Mouse (Mus musculus): ENCODE results near the gene Rtl1. TPM values are rescaled to one million over a fixed set of nuclear protein-coding genes. Genes with fewer than 3 reads are reported as not detected.
A peak's percentile ranks its signal among the peaks of the same experiment; 100 is the strongest.

Rtl1 gene
- polyA plus RNA-seq, 1 experiment from 2014 or later, result 2.2 TPM

- no peak overlapping the region for H3K4me2 ChIP-seq (replicated peaks)
- WGBS, result 82% methylated on average over 10 of the region's 10 CpGs
- H3K27me3 ChIP-seq, result no peaks in the 10 kb centered on the region
- peaks cover 60% of the 10 kb centered on the region for H3K36me3 ChIP-seq
- no peak overlapping the region for H3K9ac ChIP-seq
- H3K4me1 ChIP-seq, result 0 out of 2 replicates have a peak, but pooled peaks cover 7% of the 10 kb centered on the region
- no peak overlapping the region for H3K27ac ChIP-seq
- no peak for ATAC-seq (ENCODE audit: insufficient number of reproducible peaks, insufficient read depth, low FRiP score, low TSS enrichment)
- H3K4me3 ChIP-seq, result no peak overlapping the region
- no peaks in the 10 kb centered on the region for H3K9me3 ChIP-seq
Observed at GRCm38 (mm10) chr12:109560111-109560695, 39.9 kb downstream of the Rtl1 start.

- whole genome bisulfite sequencing, result 83% methylated on average over 7 of the region's 7 CpGs
- no peaks in the 10 kb centered on the region for H3K27me3 ChIP-seq
- no peak for ATAC-seq (ENCODE audit: insufficient number of reproducible peaks, insufficient read depth, low FRiP score, low TSS enrichment)
- peaks cover 65% of the 10 kb centered on the region for H3K36me3 ChIP-seq
- no peak overlapping the region for H3K4me3 ChIP-seq
- H3K27ac ChIP-seq, result 0 out of 2 replicates have a peak overlapping the region, but pooled peaks have one; percentile 11
- no peak overlapping the region for H3K4me2 ChIP-seq (replicated peaks)
- no peaks in the 10 kb centered on the region for H3K9me3 ChIP-seq
- H3K4me1 ChIP-seq, result 0 out of 2 replicates have a peak, but pooled peaks cover 7% of the 10 kb centered on the region
- no peak overlapping the region for H3K9ac ChIP-seq
Observed at GRCm38 (mm10) chr12:109558891-109559487, 41.1 kb downstream of the Rtl1 start.

- WGBS, result 67% methylated on average over 12 of the region's 12 CpGs
- H3K27ac ChIP-seq, result 0 out of 2 replicates have a peak overlapping the region, but pooled peaks have one; percentile 11
- peaks cover 62% of the 10 kb centered on the region for H3K36me3 ChIP-seq
- no peak overlapping the region for H3K4me2 ChIP-seq (replicated peaks)
- H3K9ac ChIP-seq, result no peak overlapping the region
- no peaks in the 10 kb centered on the region for H3K9me3 ChIP-seq
- peaks cover 10% of the 10 kb centered on the region for H3K4me1 ChIP-seq
- no peaks in the 10 kb centered on the region for H3K27me3 ChIP-seq
- no peak for ATAC-seq (ENCODE audit: insufficient number of reproducible peaks, insufficient read depth, low FRiP score, low TSS enrichment)
- H3K4me3 ChIP-seq, result no peak overlapping the region
Observed at GRCm38 (mm10) chr12:109558226-109558824, 41.8 kb downstream of the Rtl1 start.

GRCm38 (mm10) chr12:109555837-109556409 lies 44.2 kb downstream of the Rtl1 start:
- Histone ChIP-seq H3K36me3 (peaks cover 50% of the 10 kb centered on the region), H3K9me3 (no peaks in the 10 kb centered on the region), H3K4me3 (no peak overlapping the region), H3K4me2 (replicated peaks) (no peak overlapping the region), H3K27me3 (no peaks in the 10 kb centered on the region), H3K27ac (no peak overlapping the region), H3K4me1 (peaks cover 25% of the 10 kb centered on the region), H3K9ac (no peak overlapping the region)
- 44% methylated on average over 15 of the region's 15 CpGs for WGBS
- ATAC-seq (ENCODE audit: insufficient number of reproducible peaks, insufficient read depth, low FRiP score, low TSS enrichment), result no peak

GRCm38 (mm10) chr12:109553568-109553967 lies 46.6 kb downstream of the Rtl1 start:
- Histone ChIP-seq H3K4me3 (no peak overlapping the region), H3K9ac (no peak overlapping the region), H3K9me3 (no peaks in the 10 kb centered on the region), H3K4me2 (replicated peaks) (no peak overlapping the region), H3K27me3 (no peaks in the 10 kb centered on the region), H3K27ac (peak overlapping the region; percentile 73), H3K4me1 (peaks cover 25% of the 10 kb centered on the region), H3K36me3 (peaks cover 48% of the 10 kb centered on the region)
- WGBS, result 67% methylated on average over 1 of the region's 1 CpGs
- ATAC-seq (ENCODE audit: insufficient number of reproducible peaks, insufficient read depth, low FRiP score, low TSS enrichment), result no peak

GRCm38 (mm10) chr12:109552754-109553525 lies 47.2 kb downstream of the Rtl1 start:
- peak overlapping the region; percentile 73 for H3K27ac ChIP-seq
- no peak overlapping the region for H3K4me3 ChIP-seq
- H3K36me3 ChIP-seq, result peaks cover 44% of the 10 kb centered on the region
- no peaks in the 10 kb centered on the region for H3K27me3 ChIP-seq
- no peak overlapping the region for H3K9ac ChIP-seq
- no peak overlapping the region for H3K4me2 ChIP-seq (replicated peaks)
- ATAC-seq (ENCODE audit: insufficient number of reproducible peaks, insufficient read depth, low FRiP score, low TSS enrichment), result peak; percentile 31; the same call in 1 of the 2 replicates
- WGBS, result 37% methylated on average over 18 of the region's 18 CpGs
- peaks cover 25% of the 10 kb centered on the region for H3K4me1 ChIP-seq
- H3K9me3 ChIP-seq, result no peaks in the 10 kb centered on the region

GRCm38 (mm10) chr12:109551771-109552170 lies 48.4 kb downstream of the Rtl1 start:
- H3K36me3 ChIP-seq, result peaks cover 34% of the 10 kb centered on the region
- peak overlapping the region; percentile 73 for H3K27ac ChIP-seq
- H3K27me3 ChIP-seq, result no peaks in the 10 kb centered on the region
- 71% methylated on average over 2 of the region's 2 CpGs for WGBS
- H3K4me2 ChIP-seq (replicated peaks), result no peak overlapping the region
- H3K4me3 ChIP-seq, result no peak overlapping the region
- H3K9ac ChIP-seq, result no peak overlapping the region
- ATAC-seq (ENCODE audit: insufficient number of reproducible peaks, insufficient read depth, low FRiP score, low TSS enrichment), result no peak
- no peaks in the 10 kb centered on the region for H3K9me3 ChIP-seq
- peaks cover 28% of the 10 kb centered on the region for H3K4me1 ChIP-seq

- H3K4me2 ChIP-seq (replicated peaks), result no peak overlapping the region
- no peak overlapping the region for H3K4me3 ChIP-seq
- peaks cover 14% of the 10 kb centered on the region; the same call in 1 of the 2 replicates for H3K4me1 ChIP-seq
- 14% methylated on average over 2 of the region's 2 CpGs for WGBS
- H3K36me3 ChIP-seq, result peaks cover 27% of the 10 kb centered on the region
- peaks cover 16% of the 10 kb centered on the region for H3K9me3 ChIP-seq
- ATAC-seq (ENCODE audit: insufficient number of reproducible peaks, insufficient read depth, low FRiP score, low TSS enrichment), result no peak
- no peaks in the 10 kb centered on the region for H3K27me3 ChIP-seq
- no peak overlapping the region for H3K9ac ChIP-seq
- no peak overlapping the region for H3K27ac ChIP-seq
Observed at GRCm38 (mm10) chr12:109547085-109547484, 53.0 kb downstream of the Rtl1 start.

GRCm38 (mm10) chr12:109545875-109546732 lies 54.0 kb downstream of the Rtl1 start:
- Histone ChIP-seq H3K36me3 (peaks cover 27% of the 10 kb centered on the region), H3K9me3 (peaks cover 18% of the 10 kb centered on the region), H3K27me3 (no peaks in the 10 kb centered on the region), H3K4me3 (no peak overlapping the region), H3K9ac (no peak overlapping the region), H3K4me1 (peaks cover 12% of the 10 kb centered on the region; the same call in 1 of the 2 replicates), H3K4me2 (replicated peaks) (peak overlapping the region; percentile 21), H3K27ac (peak overlapping the region; percentile 7; the same call in 1 of the 2 replicates)
- ATAC-seq (ENCODE audit: insufficient number of reproducible peaks, insufficient read depth, low FRiP score, low TSS enrichment), result no peak
- WGBS, result 55% methylated on average over 30 of the region's 30 CpGs

GRCm38 (mm10) chr12:109543281-109543923 lies 56.7 kb downstream of the Rtl1 start:
- Histone ChIP-seq H3K27ac (no peak overlapping the region), H3K4me1 (peaks cover 14% of the 10 kb centered on the region; the same call in 1 of the 2 replicates), H3K36me3 (peaks cover 17% of the 10 kb centered on the region), H3K27me3 (no peaks in the 10 kb centered on the region), H3K4me3 (no peak overlapping the region), H3K4me2 (replicated peaks) (no peak overlapping the region), H3K9ac (no peak overlapping the region), H3K9me3 (peaks cover 40% of the 10 kb centered on the region)
- WGBS, result 83% methylated on average over 4 of the region's 4 CpGs
- no peak for ATAC-seq (ENCODE audit: insufficient number of reproducible peaks, insufficient read depth, low FRiP score, low TSS enrichment)
